Mouse (Mus musculus) right cerebral cortex, adult 2 months (tissue): ENCODE data around the gene Med12l.

ENCODE experiments used
- DNase-seq, 2 experiments: peaks; one replicate each; pipeline ENCODE4 v3.0.0; 2021 to 2022; ENCODE audit warnings: low spot score in 2 of 2

Gene Med12l

GRCm38 (mm10) chr3:59187336-59187735 lies 181.7 kb downstream of the Med12l start:
- no peak for DNase-seq

GRCm38 (mm10) chr3:59191674-59192073 lies 186.0 kb downstream of the Med12l start:
- no peak for DNase-seq

GRCm38 (mm10) chr3:59194099-59194498 lies 188.5 kb downstream of the Med12l start:
- DNase-seq, result no peak

- no peak for DNase-seq
Measured at GRCm38 (mm10) chr3:59194938-59195337, 189.3 kb downstream of the Med12l start, which contains the start of gene Gpr87. Gene Gpr87 (minus strand): TSS chr3:59195104.

GRCm38 (mm10) chr3:59197329-59197948 lies 191.8 kb downstream of the Med12l start:
- no peak for DNase-seq

GRCm38 (mm10) chr3:59203802-59204520 lies 198.3 kb downstream of the Med12l start:
- no peak for DNase-seq

- DNase-seq, result no peak
Measured at GRCm38 (mm10) chr3:59204719-59205503, 199.3 kb downstream of the Med12l start.

GRCm38 (mm10) chr3:59205941-59206340 lies 200.3 kb downstream of the Med12l start:
- DNase-seq, result no peak

- DNase-seq, result peak in 1 of 2 experiments; percentile 44
Measured at GRCm38 (mm10) chr3:59208650-59209548, 203.3 kb downstream of the Med12l start.

- no peak for DNase-seq
Measured at GRCm38 (mm10) chr3:59210089-59210488, 204.5 kb downstream of the Med12l start.

- no peak for DNase-seq
Measured at GRCm38 (mm10) chr3:59210727-59211126, 205.1 kb downstream of the Med12l start, which contains the start of gene P2ry13. Gene P2ry13 (minus strand): TSS chr3:59210882.

- no peak for DNase-seq
Measured at GRCm38 (mm10) chr3:59211784-59212183, 206.2 kb downstream of the Med12l start.

GRCm38 (mm10) chr3:59212404-59212803 lies 206.8 kb downstream of the Med12l start:
- no peak for DNase-seq

- no peak for DNase-seq
Measured at GRCm38 (mm10) chr3:59217211-59217610, 211.6 kb downstream of the Med12l start.

- no peak for DNase-seq
Measured at GRCm38 (mm10) chr3:59219326-59219725, 213.7 kb downstream of the Med12l start.

GRCm38 (mm10) chr3:59222303-59222702 lies 216.7 kb downstream of the Med12l start:
- no peak for DNase-seq

GRCm38 (mm10) chr3:59225411-59225810 lies 219.8 kb downstream of the Med12l start:
- DNase-seq, result no peak

- no peak for DNase-seq
Measured at GRCm38 (mm10) chr3:59227696-59228095, 222.1 kb downstream of the Med12l start.

GRCm38 (mm10) chr3:59228730-59229551 lies 223.3 kb downstream of the Med12l start:
- DNase-seq, result peak in 1 of 2 experiments; percentile 11

- DNase-seq, result peak in 1 of 2 experiments; percentile 43
Measured at GRCm38 (mm10) chr3:59230912-59231311, 225.3 kb downstream of the Med12l start.
